Mouse (Mus musculus) adrenal gland, adult (tissue): ENCODE data around the gene Prkce.

Experiments used
- DNase-seq, 2 experiments: peaks; one replicate each; pipeline ENCODE4 v3.0.0; 2022 to 2023; ENCODE audit warnings: low spot score in 1 of 2; ENCODE audit not compliant: inconsistent age in 2 of 2

Gene Prkce

GRCm38 (mm10) chr17:86217468-86217867, 49.9 kb downstream of the Prkce start:
- DNase-seq: no peak

- no peak for DNase-seq
Measured at GRCm38 (mm10) chr17:86218553-86218952, 51.0 kb downstream of the Prkce start.

GRCm38 (mm10) chr17:86225488-86226186, 58.1 kb downstream of the Prkce start:
- no peak for DNase-seq

- no peak for DNase-seq
Measured at GRCm38 (mm10) chr17:86226198-86226597, 58.6 kb downstream of the Prkce start.

DNA sequence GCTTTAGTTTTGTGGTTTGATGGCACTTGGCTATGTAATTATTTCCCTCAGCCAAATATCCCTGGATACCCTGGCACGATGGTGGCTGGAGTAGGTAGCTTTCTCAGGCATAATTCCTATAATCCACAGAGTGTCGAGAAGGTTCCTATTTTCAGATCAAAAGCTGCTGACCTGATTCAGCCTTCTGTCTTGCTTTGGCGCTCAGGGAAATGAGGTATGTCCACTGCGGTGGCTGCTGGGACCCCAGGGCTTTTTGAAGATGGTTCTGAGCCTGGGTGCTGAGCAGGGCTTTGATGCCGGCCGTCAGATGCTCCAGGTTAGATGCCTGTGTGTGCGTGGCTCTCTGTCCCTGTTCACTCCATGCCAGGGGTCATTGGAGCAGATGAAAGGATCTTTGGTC, 59.0 kb downstream of the Prkce start:
- DNase-seq: no peak

GRCm38 (mm10) chr17:86227389-86227788, 59.8 kb downstream of the Prkce start:
- peak in 1 of 2 experiments; percentile 53 for DNase-seq

GRCm38 (mm10) chr17:86228850-86229249, 61.3 kb downstream of the Prkce start:
- DNase-seq: no peak

DNA sequence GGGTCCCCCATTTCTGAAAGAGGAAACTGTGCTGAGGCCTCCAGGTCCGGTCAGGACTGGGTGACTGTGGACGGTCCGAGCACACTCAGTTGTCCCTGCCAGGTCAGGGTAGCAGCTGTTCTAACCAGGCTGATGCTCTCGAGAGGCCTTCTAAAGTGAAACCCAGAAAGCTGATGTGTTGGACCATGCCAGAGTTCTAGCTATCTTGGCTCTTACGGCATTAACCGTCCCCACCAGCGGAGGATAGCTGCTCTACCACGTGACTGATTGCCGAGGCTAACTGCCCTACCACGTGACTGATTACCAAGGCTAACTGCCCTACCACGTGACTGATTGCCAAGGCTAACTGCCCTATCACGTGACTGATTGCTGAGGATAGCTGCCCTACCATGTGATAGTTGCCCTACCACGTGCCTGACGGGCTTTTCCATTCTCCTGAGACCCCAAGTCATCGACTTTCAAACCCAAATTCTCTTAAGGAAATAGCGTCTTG, 62.6 kb downstream of the Prkce start:
- DNase-seq: no peak

- peak; percentile 49 to 70 for DNase-seq
Measured at GRCm38 (mm10) chr17:86231741-86232179, 64.2 kb downstream of the Prkce start.

DNA sequence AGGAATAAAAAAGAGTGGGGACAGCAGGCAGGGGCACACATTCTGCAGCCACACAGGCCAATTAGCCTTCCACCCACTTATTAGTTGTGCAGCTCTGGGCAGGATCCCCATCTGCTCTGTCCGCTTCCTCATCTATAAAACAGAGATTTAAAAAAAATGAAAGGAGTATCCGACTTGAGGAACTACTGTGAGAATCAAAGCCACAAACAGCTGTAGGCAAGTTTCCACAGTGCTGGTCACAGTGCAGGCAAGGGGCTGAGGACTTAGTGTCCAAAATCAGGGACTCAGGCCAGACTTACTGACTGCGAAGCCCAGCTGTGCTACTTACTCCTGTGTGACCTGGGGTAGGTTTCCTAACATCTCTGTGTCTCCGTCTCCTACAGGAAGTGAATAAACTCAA, 64.7 kb downstream of the Prkce start:
- no peak for DNase-seq

- no peak for DNase-seq
Measured at GRCm38 (mm10) chr17:86234587-86235150, 67.1 kb downstream of the Prkce start.

DNA sequence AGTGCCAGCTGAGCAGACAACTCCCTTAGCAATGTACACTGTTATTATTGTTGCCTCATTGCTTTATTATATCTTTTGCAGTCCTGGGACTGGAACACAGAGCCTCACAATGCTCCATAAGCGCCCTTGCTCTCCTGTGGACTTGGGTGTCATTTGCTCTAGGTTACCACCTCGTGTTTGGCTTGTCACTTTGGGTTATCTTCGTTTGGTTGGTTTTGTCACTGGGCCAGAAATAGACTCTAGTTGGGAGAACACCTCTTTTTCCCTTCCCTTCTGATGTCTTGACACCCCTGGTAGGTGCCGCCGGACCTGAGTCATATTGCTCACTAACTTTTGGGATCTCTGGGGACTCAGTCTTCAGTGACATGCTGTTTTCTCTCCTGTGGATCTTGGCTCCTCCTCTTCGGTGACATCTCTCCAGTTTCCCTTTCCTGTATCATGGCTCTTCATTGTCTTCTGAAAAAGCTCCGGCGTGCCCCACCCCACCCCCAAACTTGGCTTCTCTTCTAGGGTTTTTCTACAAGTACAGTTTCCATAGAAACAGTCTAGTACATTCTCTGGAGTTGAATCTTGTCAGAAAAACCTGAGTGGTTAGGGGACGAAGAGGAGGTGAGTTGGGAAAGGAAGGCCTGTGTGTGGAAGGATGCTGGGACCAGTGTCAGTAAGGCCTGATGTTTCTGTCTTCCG, 68.6 kb downstream of the Prkce start:
- DNase-seq: peak; percentile 25 to 56

DNA sequence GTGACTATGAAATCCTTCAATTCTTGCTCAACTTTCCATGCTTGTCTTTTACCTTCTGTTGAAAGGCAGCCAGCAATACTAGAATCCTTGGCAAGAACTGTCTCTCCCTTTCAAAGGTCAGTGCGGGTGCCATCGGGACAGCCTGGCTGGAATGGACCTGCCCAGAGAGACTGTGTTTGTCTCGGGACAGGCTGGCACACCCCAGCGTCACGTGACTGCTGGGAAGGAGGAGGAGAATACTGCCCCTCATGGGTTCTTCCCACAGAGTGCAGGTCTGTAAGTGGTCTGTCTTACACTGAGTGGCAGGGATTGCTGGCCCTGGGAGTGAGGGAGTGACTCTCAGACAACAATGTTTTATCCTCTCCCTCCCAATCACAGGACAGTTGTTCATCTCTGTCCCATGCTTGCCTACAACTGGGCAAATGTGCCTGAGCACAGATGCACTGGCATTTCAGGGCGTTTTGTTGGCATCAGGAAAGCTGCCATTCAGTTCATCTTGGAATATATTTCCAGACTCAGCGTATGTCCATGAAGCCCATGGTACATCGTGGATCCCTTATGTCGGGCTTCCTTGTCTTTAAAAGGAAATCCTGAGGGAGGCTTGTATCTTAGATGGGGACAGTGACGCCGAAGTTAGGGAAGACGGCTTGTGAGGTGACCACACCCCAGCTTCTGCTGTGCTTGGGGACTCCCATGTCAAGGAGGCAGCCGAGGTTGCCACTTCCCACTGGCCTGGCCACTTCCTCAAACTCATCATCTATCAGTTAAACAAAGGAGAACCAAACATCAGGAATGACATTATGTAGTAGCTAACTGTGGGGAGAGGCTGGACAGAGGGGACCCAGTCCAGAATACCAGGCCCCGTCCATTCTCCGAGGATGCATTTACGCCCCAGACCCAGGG, 69.5 kb downstream of the Prkce start:
- DNase-seq: peak; percentile 82 to 91

- no peak for DNase-seq
Measured at GRCm38 (mm10) chr17:86242291-86242690, 74.7 kb downstream of the Prkce start.

GRCm38 (mm10) chr17:86243109-86243527, 75.5 kb downstream of the Prkce start:
- no peak for DNase-seq

- no peak for DNase-seq
Measured at GRCm38 (mm10) chr17:86244397-86244796, 76.8 kb downstream of the Prkce start.

GRCm38 (mm10) chr17:86248832-86249231, 81.2 kb downstream of the Prkce start:
- no peak for DNase-seq

DNA sequence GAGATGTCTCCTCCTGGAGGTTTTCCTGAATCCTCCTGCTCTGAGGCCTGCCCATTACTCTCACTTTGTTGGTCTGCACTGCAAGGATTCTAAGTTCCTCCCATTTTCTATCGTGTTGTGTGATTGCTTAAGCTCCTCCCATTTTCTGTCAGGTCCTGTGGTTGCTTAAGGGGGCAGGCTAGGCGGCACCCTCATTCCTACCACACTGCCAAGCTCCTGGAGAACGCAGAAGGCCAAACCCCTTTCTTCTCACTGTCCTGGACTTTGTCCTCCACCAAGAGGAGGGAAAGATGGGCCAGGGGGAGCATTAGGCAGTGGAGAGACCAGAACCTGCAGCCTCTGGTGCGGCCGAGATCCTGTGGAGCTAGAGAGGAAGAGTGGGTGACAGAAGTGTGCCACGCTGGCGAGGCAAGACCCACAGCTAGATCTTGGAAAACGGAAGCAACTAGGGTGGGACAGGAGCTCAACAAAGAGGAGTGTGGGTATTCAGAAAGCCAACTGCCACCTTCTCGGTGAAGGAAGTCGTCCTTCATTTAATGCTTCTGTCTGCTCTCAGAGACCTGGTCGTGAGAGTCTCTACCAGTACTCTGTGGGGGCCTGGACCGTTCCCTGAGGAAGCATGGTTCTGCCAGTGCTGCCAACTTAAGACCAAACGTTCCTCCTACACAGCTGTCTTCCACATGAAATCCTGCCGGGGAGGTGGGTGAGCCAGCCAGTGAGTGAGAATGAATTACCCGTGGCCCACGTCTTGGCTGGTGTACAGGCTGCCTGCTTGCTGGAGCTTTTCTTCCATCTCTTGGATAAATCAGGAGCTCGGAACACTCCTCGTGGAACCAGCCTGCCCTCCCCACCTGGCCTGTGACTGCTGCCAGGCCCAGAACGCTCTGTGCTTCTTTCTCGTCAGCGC, 82.2 kb downstream of the Prkce start:
- DNase-seq: no peak

DNA sequence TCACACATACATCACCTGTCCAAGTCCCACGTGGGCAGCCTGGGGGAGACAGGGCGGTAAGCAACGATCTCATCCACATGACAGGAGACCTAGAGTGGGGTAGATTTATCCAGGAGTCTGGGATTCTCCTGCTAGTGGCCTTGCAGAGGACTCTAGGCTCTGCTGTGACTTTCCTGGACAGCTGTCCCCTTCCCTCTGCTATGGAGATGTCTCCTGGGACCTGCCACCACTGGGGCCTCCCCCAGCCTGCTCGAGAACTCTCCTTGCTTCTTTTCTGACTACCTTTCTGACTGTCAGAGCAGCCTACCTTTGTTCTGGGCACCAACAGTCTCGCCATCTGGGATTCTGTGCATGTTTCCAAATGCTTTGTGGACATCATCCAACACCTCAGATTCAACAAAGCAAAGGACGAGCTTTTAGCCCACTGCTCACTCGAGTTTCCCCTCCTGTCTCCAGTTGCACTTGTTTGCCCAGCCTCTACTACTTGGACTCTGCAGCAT, 82.9 kb downstream of the Prkce start:
- no peak for DNase-seq

- no peak for DNase-seq
Measured at GRCm38 (mm10) chr17:86253884-86254283, 86.3 kb downstream of the Prkce start.
